Mouse (Mus musculus) hindbrain, embryonic 14.5 days (tissue): ENCODE results near the gene 2410015M20Rik. TPM values are rescaled to one million over a fixed set of nuclear protein-coding genes. Genes with fewer than 3 reads are reported as not detected.
A peak's percentile ranks its signal among the peaks of the same experiment; 100 is the strongest.

Experiments
- ATAC-seq: fragments of 200-750 bp; cut with Nextera tagmentation; 2 replicates; pipeline ENCODE4 v1.8.0; 2017; ENCODE audit warnings: moderate number of reproducible peaks, mild to moderate bottlenecking, moderate TSS enrichment, moderate library complexity; ENCODE audit not compliant: low FRiP score
- DNase-seq: peaks from one replicate; pipeline ENCODE4 v3.0.0-alpha.2; 2015; ENCODE audit warnings: low spot score
- H3K27ac ChIP-seq: fragments of 300-500 bp; sonication (generic); 2 replicates; pipeline ENCODE4 v1.5.1; 2014; ENCODE audit warnings: mild to moderate bottlenecking, moderate library complexity
- H3K27me3 ChIP-seq: fragments of 300-500 bp; sonication (generic); 2 replicates; pipeline ENCODE4 v1.6.1; 2014; ENCODE audit warnings: mild to moderate bottlenecking, low read length, mixed read lengths; ENCODE audit not compliant: control insufficient read depth, insufficient read depth
- H3K36me3 ChIP-seq: fragments of 300-500 bp; sonication (generic); replicated peaks from 2 replicates; pipeline ENCODE4 v1.6.1; 2014; ENCODE audit not compliant: control insufficient read depth, insufficient read depth
- H3K4me1 ChIP-seq: fragments of 300-500 bp; sonication (generic); replicated peaks from 2 replicates; pipeline ENCODE4 v1.6.1; 2014; ENCODE audit warnings: antibody characterized with exemption, low read length, mixed read lengths; ENCODE audit not compliant: control insufficient read depth, insufficient read depth
- H3K4me2 ChIP-seq: fragments of 300-500 bp; sonication (generic); replicated peaks from 2 replicates; pipeline ENCODE4 v1.6.1; 2014; ENCODE audit warnings: mild to moderate bottlenecking, moderate library complexity
- H3K4me3 ChIP-seq: fragments of 300-500 bp; sonication (generic); replicated peaks from 2 replicates; pipeline ENCODE4 v1.5.1; 2014; ENCODE audit warnings: mild to moderate bottlenecking, low read length
- H3K9ac ChIP-seq: fragments of 300-500 bp; sonication (generic); 2 replicates; pipeline ENCODE4 v1.6.1; 2014
- H3K9me3 ChIP-seq: fragments of 300-500 bp; sonication (generic); 2 replicates; pipeline ENCODE4 v1.6.1; 2016; ENCODE audit warnings: low read length; ENCODE audit not compliant: control insufficient read depth
- WGBS: fragments of 180-500 bp; shearing (Covaris S2); extraction: QIAGEN DNeasy Blood & Tissue Kit; methylation state at CpG from one replicate; pipeline ENCODE4 v1.1.7; 2014; 5-methylcytosine and 5-hydroxymethylcytosine counted together
- polyA plus RNA-seq: library from polyadenylated mRNA; unstranded; fragments of >200 nt; fragmentation: Nextera tagmentation; extraction: Ambion mirVana; gene quantifications from 2 replicates; pipeline ENCODE4 v1.2.1, GENCODE M21; 2014

The 2410015M20Rik gene
- polyA plus RNA-seq, 1 experiment from 2014 or later, result 193 TPM

DNA sequence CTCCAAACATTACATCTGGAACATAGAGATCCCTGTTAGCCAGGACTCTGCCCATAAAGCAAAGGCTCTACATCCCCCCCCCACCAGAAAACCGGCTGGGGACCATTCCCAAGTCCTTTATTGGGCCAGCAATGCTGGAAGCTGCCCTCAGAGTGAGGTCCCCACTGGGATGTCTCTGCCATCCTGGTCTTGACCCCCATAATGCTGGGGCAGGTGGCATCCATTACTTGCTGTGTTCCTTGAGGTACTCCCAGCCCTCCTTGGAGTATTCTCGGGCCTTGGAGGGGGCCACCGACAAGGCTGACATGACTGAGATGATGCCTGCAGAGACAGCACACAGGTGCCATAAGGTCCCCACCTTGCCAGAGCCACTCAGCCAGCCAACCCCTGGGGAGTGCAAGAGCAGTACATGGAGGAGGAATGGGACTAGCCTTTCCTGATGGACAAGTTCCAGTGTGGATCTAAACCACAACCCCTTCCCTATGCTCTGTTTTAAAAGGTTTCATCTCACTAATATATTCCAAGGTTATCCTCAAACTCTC lies 2.0 kb downstream of the 2410015M20Rik start:
- DNase-seq (no peak), ATAC-seq (no peak)
- peaks cover 56% of the 10 kb centered on the region for H3K36me3 ChIP-seq
- no peak overlapping the region for H3K4me2 ChIP-seq
- no peaks in the 10 kb centered on the region for H3K9me3 ChIP-seq
- peaks cover 15% of the 10 kb centered on the region for H3K4me1 ChIP-seq
- H3K9ac ChIP-seq, result no peak overlapping the region
- no peaks in the 10 kb centered on the region for H3K27me3 ChIP-seq
- WGBS, result 82% methylated on average over 3 of the region's 3 CpGs
- H3K4me3 ChIP-seq, result no peak overlapping the region
- H3K27ac ChIP-seq, result no peak overlapping the region

DNA sequence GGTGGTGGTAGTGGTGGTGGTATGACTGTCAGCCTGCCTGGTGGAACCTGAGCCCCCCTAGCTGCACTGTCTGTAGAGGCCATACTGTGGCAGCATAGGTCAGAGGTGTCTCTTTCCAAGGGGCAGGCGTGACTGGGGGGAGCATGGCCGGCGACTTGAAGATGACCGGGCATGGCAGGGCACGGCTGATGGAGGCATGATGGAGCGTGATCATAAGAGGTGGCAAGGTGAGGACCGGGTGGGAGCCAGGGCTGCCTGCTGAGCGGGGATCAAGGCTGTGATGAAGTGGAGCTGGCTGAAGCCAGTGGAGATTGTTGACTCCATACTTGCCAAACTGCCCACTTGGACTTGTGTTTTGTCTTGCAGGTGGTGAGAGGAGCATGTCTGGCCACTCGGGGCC lies 4.1 kb downstream of the 2410015M20Rik start:
- H3K4me1 ChIP-seq, result peaks cover 14% of the 10 kb centered on the region
- H3K4me2 ChIP-seq, result no peak overlapping the region
- H3K36me3 ChIP-seq, result peaks cover 78% of the 10 kb centered on the region
- H3K27me3 ChIP-seq, result no peaks in the 10 kb centered on the region
- H3K9me3 ChIP-seq, result no peaks in the 10 kb centered on the region
- ATAC-seq (no peak), DNase-seq (no peak)
- H3K27ac ChIP-seq, result no peak overlapping the region
- H3K9ac ChIP-seq, result no peak overlapping the region
- H3K4me3 ChIP-seq, result no peak overlapping the region
- WGBS, result 89% methylated on average over 9 of the region's 9 CpGs

DNA sequence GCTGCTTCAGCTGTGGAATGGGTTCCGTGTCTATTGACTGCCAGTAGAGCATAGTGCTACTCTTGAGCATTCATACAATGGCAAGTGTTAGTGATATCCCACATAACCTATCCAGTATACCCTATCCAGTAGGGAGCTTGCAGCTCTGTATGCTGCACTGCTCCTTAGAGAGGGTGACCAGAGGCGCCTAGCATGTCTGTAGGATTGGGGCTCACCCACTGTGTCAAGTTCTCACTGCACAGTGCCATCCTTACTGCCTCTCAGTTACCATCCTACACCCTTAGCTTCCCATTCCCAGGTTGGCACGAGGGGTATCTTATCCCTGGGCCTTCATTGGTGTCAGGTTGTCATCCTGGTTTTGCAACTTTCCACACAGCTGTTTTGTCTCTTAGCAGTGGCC lies 5.1 kb downstream of the 2410015M20Rik start:
- DNase-seq, result no peak
- no peak overlapping the region for H3K27ac ChIP-seq
- H3K4me1 ChIP-seq, result peaks cover 9% of the 10 kb centered on the region
- no peak overlapping the region for H3K4me2 ChIP-seq
- peaks cover 88% of the 10 kb centered on the region for H3K36me3 ChIP-seq
- 94% methylated on average over 3 of the region's 3 CpGs for WGBS
- no peak overlapping the region for H3K4me3 ChIP-seq
- H3K9ac ChIP-seq, result no peak overlapping the region
- no peak for ATAC-seq
- no peaks in the 10 kb centered on the region for H3K27me3 ChIP-seq
- H3K9me3 ChIP-seq, result no peaks in the 10 kb centered on the region

DNA sequence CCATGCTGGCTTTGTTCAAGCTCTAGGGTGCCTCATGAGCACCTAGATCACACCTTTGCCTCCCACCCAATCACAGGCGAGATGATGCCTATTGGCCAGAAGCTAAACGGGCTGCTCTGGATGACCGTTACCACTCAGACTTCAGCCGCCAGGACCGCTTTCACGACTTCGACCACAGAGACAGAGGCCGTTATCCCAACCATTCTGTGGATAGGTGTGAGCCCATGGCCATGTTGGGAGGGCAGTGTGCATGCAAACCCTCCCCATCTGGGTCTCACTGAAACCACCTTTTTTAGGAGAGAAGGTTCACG lies 5.5 kb downstream of the 2410015M20Rik start:
- DNase-seq (no peak), ATAC-seq (no peak)
- Histone ChIP-seq H3K9ac (no peak overlapping the region), H3K27ac (no peak overlapping the region), H3K4me1 (peaks cover 9% of the 10 kb centered on the region), H3K4me2 (no peak overlapping the region), H3K27me3 (no peaks in the 10 kb centered on the region), H3K36me3 (peaks cover 92% of the 10 kb centered on the region), H3K4me3 (no peak overlapping the region), H3K9me3 (no peaks in the 10 kb centered on the region)
- 94% methylated on average over 9 of the region's 9 CpGs for WGBS

DNA sequence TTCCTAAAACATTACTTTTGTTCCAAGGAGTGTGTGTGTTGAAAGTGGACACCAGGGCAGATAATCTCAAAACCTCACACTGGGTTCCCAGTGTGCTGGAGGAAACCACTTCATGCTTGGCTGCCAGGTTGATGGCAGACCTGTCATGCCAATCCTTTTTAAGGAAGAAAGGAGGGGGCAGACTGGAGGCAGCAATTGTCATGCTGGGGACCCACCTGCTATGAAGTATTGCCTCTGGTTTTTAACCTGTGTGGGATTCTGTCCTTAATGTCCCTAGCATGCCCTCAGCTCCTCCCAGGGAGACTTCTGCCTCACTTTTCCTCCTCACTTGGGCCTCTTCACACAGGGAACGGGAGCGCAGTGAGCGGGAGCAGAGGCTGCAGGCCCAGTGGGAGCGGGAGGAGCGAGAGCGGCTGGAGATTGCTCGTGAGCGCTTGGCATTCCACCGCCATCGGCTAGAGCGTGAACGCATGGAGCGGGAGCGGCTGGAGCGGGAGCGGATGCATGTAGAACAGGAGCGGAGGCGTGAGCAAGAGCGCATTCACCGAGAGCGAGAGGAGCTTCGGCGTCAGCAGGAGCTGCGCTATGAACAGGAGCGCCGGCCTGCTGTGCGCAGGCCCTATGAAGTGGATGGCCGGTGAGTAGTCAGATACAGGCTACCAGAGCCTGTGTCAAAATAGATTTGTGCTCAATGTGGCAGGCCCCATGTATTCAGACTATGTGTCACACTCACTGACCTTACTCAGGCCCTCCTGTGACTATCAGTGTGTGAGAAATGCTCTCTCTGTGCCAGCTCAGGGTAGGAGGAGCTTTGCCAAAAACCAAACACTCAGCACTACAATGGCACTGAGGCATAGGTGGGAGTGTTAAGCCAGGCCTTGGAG lies 6.1 kb downstream of the 2410015M20Rik start:
- no peak overlapping the region for H3K4me2 ChIP-seq
- no peak overlapping the region for H3K9ac ChIP-seq
- H3K27ac ChIP-seq, result no peak overlapping the region
- no peak for ATAC-seq
- DNase-seq, result no peak
- H3K36me3 ChIP-seq, result peaks cover 92% of the 10 kb centered on the region
- peaks cover 3% of the 10 kb centered on the region for H3K4me1 ChIP-seq
- H3K4me3 ChIP-seq, result no peak overlapping the region
- H3K27me3 ChIP-seq, result no peaks in the 10 kb centered on the region
- 94% methylated on average over 28 of the region's 28 CpGs for WGBS
- no peaks in the 10 kb centered on the region for H3K9me3 ChIP-seq

DNA sequence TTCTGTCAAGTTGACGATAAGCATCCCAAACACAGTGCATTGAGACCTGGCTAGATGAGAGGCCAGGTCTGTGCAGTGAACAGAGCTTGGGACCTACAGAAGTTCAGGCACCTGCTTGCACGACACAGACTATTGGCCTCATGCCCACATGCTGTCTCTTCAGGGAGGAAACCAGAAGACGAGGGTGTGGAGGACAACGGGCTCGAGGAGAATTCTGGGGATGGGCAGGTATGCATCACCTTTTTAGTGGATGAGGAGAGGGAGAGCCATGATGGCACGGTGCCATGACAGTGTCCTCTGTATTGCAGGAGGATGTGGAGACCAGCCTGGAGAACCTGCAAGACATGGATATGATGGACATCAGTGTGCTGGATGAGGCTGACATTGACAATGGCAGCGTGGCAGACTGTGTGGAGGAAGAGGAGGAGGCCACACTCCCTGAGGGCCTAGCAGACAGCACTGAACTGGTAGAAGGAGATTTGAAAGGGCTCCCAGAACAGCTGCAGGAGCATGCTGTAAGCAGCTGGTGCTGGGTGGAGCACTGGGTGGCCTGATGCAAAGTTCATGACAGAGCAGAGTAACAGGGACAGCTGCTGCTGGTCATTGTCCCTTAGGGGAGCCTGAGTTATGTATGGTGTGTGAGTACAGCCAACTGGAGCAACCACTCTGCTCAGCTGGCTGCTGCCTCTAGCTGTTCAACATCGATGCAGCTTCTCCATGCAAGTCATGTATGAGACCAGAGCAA lies 15.9 kb downstream of the 2410015M20Rik start:
- no peak overlapping the region for H3K27ac ChIP-seq
- no peak overlapping the region for H3K9ac ChIP-seq
- no peaks in the 10 kb centered on the region for H3K9me3 ChIP-seq
- 89% methylated on average over 8 of the region's 8 CpGs for WGBS
- H3K27me3 ChIP-seq, result no peaks in the 10 kb centered on the region
- peaks cover 96% of the 10 kb centered on the region for H3K36me3 ChIP-seq
- no peaks in the 10 kb centered on the region for H3K4me1 ChIP-seq
- H3K4me2 ChIP-seq, result no peak overlapping the region
- no peak for ATAC-seq
- DNase-seq, result no peak
- H3K4me3 ChIP-seq, result no peak overlapping the region

DNA sequence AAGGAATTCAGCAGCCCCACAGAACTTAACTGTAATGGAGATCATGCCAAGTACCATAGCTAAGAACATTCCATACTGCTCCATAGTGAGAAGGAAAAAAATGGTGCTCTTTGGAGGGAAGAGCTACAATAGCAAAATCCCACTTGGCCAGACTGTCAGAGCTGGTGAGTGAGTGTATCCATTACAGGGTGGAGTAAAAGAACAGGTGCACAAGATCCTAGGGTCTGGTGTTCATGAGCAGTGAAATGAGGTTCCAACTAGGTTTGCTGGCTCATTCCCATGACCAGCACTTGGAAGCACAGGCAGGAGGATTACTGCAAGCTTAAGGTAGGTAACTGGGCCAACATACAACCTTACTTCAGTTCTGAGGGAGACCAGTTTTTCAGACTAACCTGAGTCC lies 17.0 kb downstream of the 2410015M20Rik start:
- Histone ChIP-seq H3K9ac (no peak overlapping the region), H3K4me1 (peaks cover 3% of the 10 kb centered on the region)

DNA sequence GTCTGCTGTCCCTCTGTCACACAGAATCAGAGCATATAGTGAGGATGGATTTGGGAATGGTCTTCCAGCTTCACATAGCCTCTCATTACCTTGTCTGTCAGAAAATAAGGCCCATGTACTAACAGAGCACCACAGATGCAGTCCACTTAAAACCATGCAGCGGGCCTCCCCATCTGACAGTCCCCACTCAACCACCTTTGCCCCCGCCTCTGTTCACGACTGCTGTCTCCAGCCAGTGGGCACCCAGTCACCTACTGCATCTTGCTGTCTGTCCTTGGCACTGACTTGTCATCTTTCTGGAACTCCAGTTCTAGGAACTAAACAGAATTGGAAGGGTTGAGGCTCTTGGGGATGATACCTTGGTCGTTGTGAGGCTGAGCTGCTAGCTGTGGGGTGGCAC lies 20.6 kb downstream of the 2410015M20Rik start:
- no peak for ATAC-seq
- Histone ChIP-seq H3K9me3 (no peaks in the 10 kb centered on the region), H3K27me3 (no peaks in the 10 kb centered on the region), H3K27ac (no peak overlapping the region), H3K4me1 (peaks cover 22% of the 10 kb centered on the region), H3K36me3 (peaks cover 78% of the 10 kb centered on the region), H3K4me3 (no peak overlapping the region), H3K9ac (no peak overlapping the region), H3K4me2 (no peak overlapping the region)
- no peak for DNase-seq
- WGBS, result 98% methylated on average over 4 of the region's 4 CpGs

More for the DNA sequence above, 17.0 kb downstream of the 2410015M20Rik start:
- Histone ChIP-seq H3K9me3 (no peaks in the 10 kb centered on the region), H3K27ac (no peak overlapping the region), H3K4me2 (no peak overlapping the region), H3K4me3 (no peak overlapping the region), H3K27me3 (no peaks in the 10 kb centered on the region), H3K36me3 (peaks cover 100% of the 10 kb centered on the region)
- DNase-seq, result no peak
- ATAC-seq, result no peak

DNA sequence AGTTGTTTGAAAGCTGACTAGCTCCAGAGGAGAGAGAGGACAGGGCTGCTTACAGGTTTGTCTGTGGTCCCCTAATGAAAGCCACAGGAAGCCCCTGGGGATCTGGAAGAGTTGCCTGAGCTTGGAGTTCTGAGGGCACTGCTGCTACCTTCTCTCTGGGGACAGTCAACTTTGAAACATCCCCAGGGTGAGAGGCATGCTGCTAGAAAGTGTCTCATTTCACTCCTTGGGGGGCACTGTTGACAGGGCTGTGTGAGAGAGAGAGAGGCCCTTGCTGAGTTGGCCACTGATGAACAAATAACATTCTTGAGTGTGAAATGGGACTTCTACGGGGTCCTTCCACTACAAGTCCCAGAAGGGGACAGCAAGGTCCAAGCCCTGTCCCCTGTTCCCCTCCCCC lies 21.8 kb downstream of the 2410015M20Rik start:
- Histone ChIP-seq H3K36me3 (peaks cover 66% of the 10 kb centered on the region), H3K27ac (no peak overlapping the region), H3K4me1 (peaks cover 30% of the 10 kb centered on the region), H3K9ac (no peak overlapping the region), H3K4me3 (no peak overlapping the region), H3K4me2 (peak overlapping the region; percentile 29), H3K27me3 (no peaks in the 10 kb centered on the region), H3K9me3 (no peaks in the 10 kb centered on the region)
- DNase-seq (no peak), ATAC-seq (no peak)
- 76% methylated on average over 1 of the region's 1 CpGs for WGBS
